Comparison of ENCODE assay signal across 18 mouse cellular contexts in genomic region chr10:28112826-28113589, GRCm38 (mm10). TPM values are rescaled to one million over a fixed set of nuclear protein-coding genes. Genes with fewer than 3 reads are reported as not detected.
DNase-seq lines count a peak whose midpoint lies in the region; ATAC-seq and TF ChIP-seq lines count a peak whose summit lies in the region.
"Had no signal": no experiment of that assay in that cellular context is flagged by ENCODE, and none has a peak within 500 bp of the region (broad histone marks: within the 10 kb centered on the region; RNA-seq: fewer than 3 reads in every experiment).

No protein-coding gene starts in this region.

- 61% methylated on average over 8 of the region's 8 CpGs for WGBS in heart, embryonic 11.5 days (ENCODE audit: insufficient replicate concordance)
- WGBS in lung, adult 2 months: 42% methylated on average over 8 of the region's 8 CpGs
- 85% methylated on average over 8 of the region's 8 CpGs for WGBS in thymus, adult 2 months

- peaks cover 10% of the 10 kb centered on the region for H3K4me1 ChIP-seq in heart, embryonic 11.5 days (ENCODE audit: control insufficient read depth, insufficient read depth, low read length)
- H3K4me1 ChIP-seq in lung, adult 2 months (ENCODE audit: control insufficient read depth, insufficient read depth, low read length): peaks cover 17% of the 10 kb centered on the region
- H3K4me1 ChIP-seq in thymus, adult 2 months (replicated peaks; ENCODE audit: control insufficient read depth, insufficient read depth, low read length): no peaks in the 10 kb centered on the region
- H3K4me1 ChIP-seq: embryonic facial prominence, embryonic 12.5 days; hindbrain, embryonic 15.5 days; neural tube, embryonic 15.5 days had no signal

- no peak for ATAC-seq in heart, embryonic 11.5 days (replicated peaks; ENCODE audit: insufficient number of reproducible peaks, low FRiP score, low TSS enrichment)
- ATAC-seq: CD4-positive, CD25-positive, alpha-beta regulatory T cell, adult 4 months had no signal

- TF ChIP-seq POLR2A in lung, adult 2 months (IDR thresholded peaks at IDR 0.05; ENCODE audit: borderline replicate concordance, extremely low read depth, low read depth, low read length): no peak
- no peak for TF ChIP-seq POLR2A in thymus, adult 2 months (IDR thresholded peaks at IDR 0.05; ENCODE audit: control insufficient read depth, extremely low read depth, insufficient read depth, low read length, poor library complexity)

- peak; percentile 53 to 72 for DNase-seq in heart, adult 18-20 months
- no peak for DNase-seq in lung, adult 2 months
- no peak for DNase-seq in lung, postnatal 10 days
- DNase-seq in heart, postnatal 25 days (ENCODE audit: low spot score): peak; percentile 14
- no peak for DNase-seq in thymus, adult 2 months
- no peak for DNase-seq in spleen, postnatal 36 days (ENCODE audit: low spot score in 2 of 2)
- DNase-seq: cerebellum, adult 9-10 months; gastrocnemius, postnatal 10 days; thymus, postnatal 14 days had no signal

- no peak for TF ChIP-seq CTCF in lung, adult 2 months (IDR thresholded peaks at IDR 0.05; ENCODE audit: insufficient read depth, low read length)
- no peak for TF ChIP-seq CTCF in thymus, adult 2 months (IDR thresholded peaks at IDR 0.05; ENCODE audit: borderline replicate concordance, control insufficient read depth, extremely low read depth, insufficient read depth, low read length, poor library complexity)

- H3K4me3 ChIP-seq in heart, embryonic 11.5 days (ENCODE audit: low read depth, low read length): no peak overlapping the region
- H3K4me3 ChIP-seq in lung, adult 2 months (replicated peaks; ENCODE audit: extremely low read depth, low read depth, low read length): peak overlapping the region; percentile 29
- H3K4me3 ChIP-seq in thymus, adult 2 months (ENCODE audit: control insufficient read depth, insufficient read depth, low read length): no peak overlapping the region
- H3K4me3 ChIP-seq: embryonic facial prominence, embryonic 12.5 days; forebrain, embryonic 13.5 days; hindbrain, embryonic 15.5 days; limb, embryonic 13.5 days; neural tube, embryonic 15.5 days had no signal

- no peak overlapping the region for H3K9ac ChIP-seq in heart, embryonic 11.5 days (ENCODE audit: low read depth, low read length)
- H3K9ac ChIP-seq: embryonic facial prominence, embryonic 12.5 days; forebrain, embryonic 13.5 days; hindbrain, embryonic 15.5 days; limb, embryonic 13.5 days; neural tube, embryonic 15.5 days had no signal

- no peak overlapping the region for H3K4me2 ChIP-seq in heart, embryonic 11.5 days
- H3K4me2 ChIP-seq: embryonic facial prominence, embryonic 12.5 days; forebrain, embryonic 13.5 days; hindbrain, embryonic 15.5 days; limb, embryonic 13.5 days; neural tube, embryonic 15.5 days had no signal

- intact Hi-C loops in heart, postnatal 25 days (cut with DNase I): loop anchor here (2.0 kb wide), 1 partner anchor 38 kb away; the partner anchor contains the start of gene Ptprk

- no peaks in the 10 kb centered on the region for H3K27me3 ChIP-seq in heart, embryonic 11.5 days (ENCODE audit: control insufficient read depth, insufficient read depth, low read length)
- H3K27me3 ChIP-seq in thymus, adult 2 months (ENCODE audit: control insufficient read depth, insufficient read depth, low read length): no peaks in the 10 kb centered on the region
- H3K27me3 ChIP-seq: embryonic facial prominence, embryonic 12.5 days; forebrain, embryonic 13.5 days; hindbrain, embryonic 15.5 days; limb, embryonic 13.5 days; neural tube, embryonic 15.5 days; Patski had no signal

- H3K36me3 ChIP-seq in heart, embryonic 11.5 days (ENCODE audit: control insufficient read depth, insufficient read depth, low read length): no peaks in the 10 kb centered on the region
- H3K36me3 ChIP-seq in thymus, adult 2 months (ENCODE audit: control insufficient read depth, insufficient read depth, low read length): no peaks in the 10 kb centered on the region
- H3K36me3 ChIP-seq: embryonic facial prominence, embryonic 12.5 days; hindbrain, embryonic 15.5 days; limb, embryonic 13.5 days; neural tube, embryonic 15.5 days had no signal

- no peak overlapping the region for H3K27ac ChIP-seq in heart, embryonic 11.5 days (ENCODE audit: low read depth, low read length)
- H3K27ac ChIP-seq in thymus, adult 2 months (ENCODE audit: control insufficient read depth, insufficient read depth, low read length): no peak overlapping the region
- H3K27ac ChIP-seq: embryonic facial prominence, embryonic 12.5 days; forebrain, embryonic 13.5 days; hindbrain, embryonic 15.5 days; limb, embryonic 13.5 days; macrophage; neural tube, embryonic 15.5 days had no signal

- H3K9me3 ChIP-seq in heart, embryonic 11.5 days (replicated peaks; ENCODE audit: control insufficient read depth, low read length): no peaks in the 10 kb centered on the region
- H3K9me3 ChIP-seq: embryonic facial prominence, embryonic 12.5 days; forebrain, embryonic 13.5 days; hindbrain, embryonic 15.5 days; limb, embryonic 13.5 days; neural tube, embryonic 15.5 days had no signal

RNA-seq across cellular contexts. Expression of gene Ptprk, which starts 38.4 kb away (rescaled TPM):
- total RNA-seq in heart, adult 18-20 months (2021): 10 to 100 TPM; 17.3 to 21.1 TPM
- polyA plus RNA-seq in heart, embryonic 11.5 days (2014; fragmentation: Nextera tagmentation; extraction: Ambion mirVana): 35.5 and 42.1 TPM in 2 replicates
- polyA plus RNA-seq in lung, adult 2 months (2012; rRNA removed): 28.9 and 42.4 TPM in 2 replicates
- 10 to 100 TPM; 25.2 to 27.0 TPM for total RNA-seq in heart, postnatal 25 days (2021)
- 5.3 and 6.0 TPM in 2 replicates for polyA plus RNA-seq in thymus, adult 2 months (2012; rRNA removed)
- polyA plus RNA-seq: CD4-positive, CD25-positive, alpha-beta regulatory T cell, adult 4 months; macrophage had no signal

Comparison
In these comparisons a context has a peak if more than half of its experiments do, and no peak if none do; other contexts are left out.
1. DNase-seq: peak in heart, adult 18-20 months (2 of 2) and heart, postnatal 25 days (single experiment); none in lung, adult 2 months (single experiment), lung, postnatal 10 days (single experiment), thymus, adult 2 months (single experiment) and spleen, postnatal 36 days (0 of 2).